Mouse (Mus musculus) lung, postnatal 0 days (tissue): ENCODE results near the gene Cox7a1. TPM values are rescaled to one million over a fixed set of nuclear protein-coding genes. Genes with fewer than 3 reads are reported as not detected.
A peak's percentile ranks its signal among the peaks of the same experiment; 100 is the strongest.

ENCODE experiments used
- ATAC-seq: fragments of 200-750 bp; cut with Nextera tagmentation; 2 replicates; pipeline ENCODE4 v1.8.0; 2017; ENCODE audit warnings: moderate library complexity
- DNase-seq: peaks from one replicate; pipeline ENCODE4 v3.0.0-alpha.2; 2016; ENCODE audit warnings: low spot score
- H3K27ac ChIP-seq: fragments of 300-500 bp; sonication (generic); 2 replicates; pipeline ENCODE4 v1.5.1; 2014; ENCODE audit warnings: antibody characterized with exemption, mild to moderate bottlenecking, low read length, mixed read lengths
- H3K27me3 ChIP-seq: fragments of 300-500 bp; sonication (generic); replicated peaks from 2 replicates; pipeline ENCODE4 v1.6.1; 2014; ENCODE audit warnings: low read length, mixed read lengths; ENCODE audit not compliant: insufficient read depth
- H3K36me3 ChIP-seq: fragments of 300-500 bp; sonication (generic); 2 replicates; pipeline ENCODE4 v1.6.1; 2014; ENCODE audit warnings: low read length, mixed read lengths; ENCODE audit not compliant: insufficient read depth
- H3K4me1 ChIP-seq: fragments of 300-500 bp; sonication (generic); 2 replicates; pipeline ENCODE4 v1.6.1; 2014; ENCODE audit warnings: antibody characterized with exemption, low read depth, low read length, mixed read lengths; ENCODE audit not compliant: insufficient read depth
- H3K4me2 ChIP-seq: fragments of 300-500 bp; sonication (generic); replicated peaks from 2 replicates; pipeline ENCODE4 v1.6.1; 2014; ENCODE audit warnings: low read depth, mild to moderate bottlenecking, low read length, moderate library complexity, mixed read lengths
- H3K4me3 ChIP-seq: fragments of 300-500 bp; sonication (generic); 2 replicates; pipeline ENCODE4 v1.5.1; 2014; ENCODE audit warnings: low read depth, low read length
- H3K9ac ChIP-seq: fragments of 300-500 bp; sonication (generic); replicated peaks from 2 replicates; pipeline ENCODE4 v1.6.1; 2014; ENCODE audit warnings: low read depth, mild to moderate bottlenecking
- H3K9me3 ChIP-seq: fragments of 300-500 bp; sonication (generic); 2 replicates; pipeline ENCODE4 v1.6.1; 2016; ENCODE audit warnings: low read length, mixed read lengths
- CTCF ChIP-seq: IDR thresholded peaks from 2 replicates; pipeline ENCODE4 v1.5.1; 2016; ENCODE audit warnings: antibody characterized with exemption, mild to moderate bottlenecking
- EP300 ChIP-seq: IDR thresholded peaks from 2 replicates; pipeline ENCODE4 v1.6.1; 2016; ENCODE audit warnings: antibody characterized with exemption, mild to moderate bottlenecking, control low read depth
- WGBS: fragments of 180-500 bp; shearing (Covaris S2); extraction: QIAGEN DNeasy Blood & Tissue Kit; methylation state at CpG from one replicate; pipeline ENCODE4 v1.1.7; 2014; 5-methylcytosine and 5-hydroxymethylcytosine counted together
- polyA plus RNA-seq: library from polyadenylated mRNA; unstranded; fragments of >200 nt; fragmentation: Nextera tagmentation; extraction: Ambion mirVana; gene quantifications from 2 replicates; pipeline ENCODE4 v1.2.1, GENCODE M21; 2015

The Cox7a1 gene
- polyA plus RNA-seq, 1 experiment from 2014 or later: 18.8 TPM

DNA sequence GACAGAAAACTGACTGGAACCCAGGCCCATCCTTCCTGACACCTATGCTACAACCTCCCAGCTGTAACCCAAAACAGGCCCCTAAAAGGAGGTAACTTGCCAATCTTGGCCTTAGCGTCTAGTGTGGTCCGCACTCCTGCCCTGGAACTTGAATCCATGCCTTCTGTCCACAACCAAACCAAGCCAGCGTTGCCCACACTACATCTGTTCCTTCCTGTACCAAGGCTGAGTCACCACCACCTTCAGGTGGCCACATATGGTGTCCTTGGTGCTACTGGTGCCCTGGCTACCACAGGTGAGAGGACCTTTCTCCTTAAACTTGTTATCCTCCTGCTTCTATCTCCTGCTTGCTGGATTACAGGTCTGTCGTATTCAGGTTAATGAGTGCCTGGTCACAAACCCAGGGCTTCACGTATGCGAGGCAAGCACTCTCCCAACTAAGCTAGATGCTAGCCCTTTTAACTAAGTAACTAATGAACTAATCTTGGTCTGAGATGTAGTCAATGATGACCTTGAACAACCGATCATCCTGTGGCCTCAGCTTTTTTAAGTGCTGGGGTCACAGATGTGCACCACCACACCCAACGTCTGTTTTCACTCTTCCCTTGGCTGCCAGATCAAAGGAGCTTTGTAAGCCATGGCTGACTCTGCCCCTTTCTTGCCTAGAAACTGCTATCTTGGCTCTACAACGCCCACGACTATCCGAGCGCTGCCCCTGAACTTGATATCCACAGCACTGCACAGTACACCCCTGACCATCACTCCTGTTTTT, 4.6 kb downstream of the Cox7a1 start:
- Histone ChIP-seq H3K27ac (no peak overlapping the region), H3K4me3 (no peak overlapping the region), H3K4me1 (peaks cover 8% of the 10 kb centered on the region), H3K9ac (no peak overlapping the region), H3K9me3 (no peaks in the 10 kb centered on the region), H3K27me3 (no peaks in the 10 kb centered on the region), H3K36me3 (peaks cover 35% of the 10 kb centered on the region), H3K4me2 (no peak overlapping the region)
- TF ChIP-seq CTCF (no peak), EP300 (no peak)
- WGBS: 81% methylated on average over 12 of the region's 12 CpGs
- DNase-seq (no peak), ATAC-seq (no peak)

DNA sequence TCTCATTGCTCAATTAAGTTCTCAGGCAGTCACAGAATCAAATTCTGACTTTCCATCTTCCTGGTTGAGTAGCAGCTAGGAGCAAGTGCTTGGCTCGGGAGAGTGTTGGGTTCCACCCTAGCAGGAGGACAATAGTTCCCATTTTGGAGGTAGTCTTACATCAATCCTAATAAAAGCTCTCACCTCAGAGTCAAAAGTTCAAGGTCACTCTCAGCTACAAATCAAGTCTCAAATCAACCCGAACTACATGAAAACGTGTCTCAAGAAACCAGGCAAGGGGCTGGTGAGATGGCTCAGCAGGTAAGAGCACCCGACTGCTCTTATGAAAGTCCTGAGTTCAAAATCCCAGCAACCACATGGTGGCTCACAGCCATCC, 5.2 kb downstream of the Cox7a1 start:
- Histone ChIP-seq H3K27ac (no peak overlapping the region), H3K4me2 (no peak overlapping the region), H3K36me3 (peaks cover 35% of the 10 kb centered on the region), H3K9me3 (no peaks in the 10 kb centered on the region), H3K27me3 (no peaks in the 10 kb centered on the region), H3K9ac (no peak overlapping the region), H3K4me1 (peaks cover 9% of the 10 kb centered on the region), H3K4me3 (no peak overlapping the region)
- 82% methylated on average over 4 of the region's 4 CpGs for WGBS
- ATAC-seq (no peak), DNase-seq (no peak)
- TF ChIP-seq EP300 (no peak), CTCF (no peak)

DNA sequence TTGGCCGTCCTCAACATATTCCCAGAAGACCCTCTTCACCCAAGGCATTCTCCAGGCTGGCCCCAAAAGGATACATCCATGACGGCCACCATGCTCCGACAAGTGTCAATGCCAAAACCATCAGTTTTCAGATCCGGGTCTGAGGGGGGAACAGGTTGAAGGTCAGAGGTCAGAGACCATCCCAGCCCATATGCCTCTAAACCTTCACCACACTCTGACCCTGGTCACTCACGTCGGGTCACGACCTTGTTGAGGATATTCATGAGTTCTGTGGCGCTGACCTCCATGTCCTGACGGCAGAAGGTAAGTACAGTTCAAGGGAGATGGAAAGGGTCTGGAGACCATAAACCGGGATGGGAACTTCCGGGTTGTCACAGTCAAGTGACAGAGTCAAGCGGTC, 8.1 kb downstream of the Cox7a1 start:
- TF ChIP-seq CTCF: no peak
- no peak for TF ChIP-seq EP300
- H3K9me3 ChIP-seq: no peaks in the 10 kb centered on the region
- H3K27me3 ChIP-seq: no peaks in the 10 kb centered on the region
- H3K4me1 ChIP-seq: peaks cover 12% of the 10 kb centered on the region
- peaks cover 31% of the 10 kb centered on the region for H3K36me3 ChIP-seq
- no peak overlapping the region for H3K4me2 ChIP-seq
- DNase-seq: no peak
- no peak overlapping the region for H3K4me3 ChIP-seq
- no peak overlapping the region for H3K9ac ChIP-seq
- WGBS: 90% methylated on average over 12 of the region's 12 CpGs
- no peak overlapping the region for H3K27ac ChIP-seq
- ATAC-seq: no peak

- ATAC-seq: no peak
- DNase-seq: peak; percentile 32
- Histone ChIP-seq H3K9ac (no peak overlapping the region), H3K36me3 (peaks cover 22% of the 10 kb centered on the region), H3K4me2 (peak overlapping the region; percentile 89), H3K4me3 (no peak overlapping the region; the same call in 1 of the 2 replicates), H3K4me1 (peaks cover 12% of the 10 kb centered on the region), H3K27ac (no peak overlapping the region), H3K27me3 (no peaks in the 10 kb centered on the region), H3K9me3 (no peaks in the 10 kb centered on the region)
- TF ChIP-seq EP300: no peak
- TF ChIP-seq CTCF: no peak
- WGBS: 39% methylated on average over 9 of the region's 9 CpGs
Measured at GRCm38 (mm10) chr7:30193013-30193412, 9.1 kb downstream of the Cox7a1 start.

GRCm38 (mm10) chr7:30193581-30194100, 9.7 kb downstream of the Cox7a1 start:
- ATAC-seq: peak; percentile 66
- DNase-seq: peak; percentile 88
- peak overlapping the region; percentile 91 for H3K27ac ChIP-seq
- H3K4me1 ChIP-seq: peaks cover 12% of the 10 kb centered on the region
- H3K9me3 ChIP-seq: no peaks in the 10 kb centered on the region
- H3K27me3 ChIP-seq: no peaks in the 10 kb centered on the region
- no peak for TF ChIP-seq EP300
- no peak for TF ChIP-seq CTCF
- peak overlapping the region; percentile 89 for H3K4me2 ChIP-seq
- peaks cover 19% of the 10 kb centered on the region for H3K36me3 ChIP-seq
- H3K9ac ChIP-seq: peak overlapping the region; percentile 68; the same call in 1 of the 2 replicates
- H3K4me3 ChIP-seq: peak overlapping the region; percentile 73
- WGBS: 1% methylated on average over 22 of the region's 26 CpGs

- H3K9me3 ChIP-seq: no peaks in the 10 kb centered on the region
- peaks cover 12% of the 10 kb centered on the region for H3K4me1 ChIP-seq
- DNase-seq: peak; percentile 78
- no peak for TF ChIP-seq CTCF
- TF ChIP-seq EP300: no peak
- H3K36me3 ChIP-seq: peaks cover 13% of the 10 kb centered on the region; the same call in 1 of the 2 replicates
- H3K4me3 ChIP-seq: peak overlapping the region; percentile 73
- peak overlapping the region; percentile 89 for H3K4me2 ChIP-seq
- no peaks in the 10 kb centered on the region for H3K27me3 ChIP-seq
- ATAC-seq: peak; percentile 19
- peak overlapping the region; percentile 91 for H3K27ac ChIP-seq
- peak overlapping the region; percentile 68 for H3K9ac ChIP-seq
- 1% methylated on average over 26 of the region's 26 CpGs for WGBS
Measured at GRCm38 (mm10) chr7:30194101-30194831, 10.3 kb downstream of the Cox7a1 start.
